Comparison of ENCODE assay signal across 13 mouse cellular contexts in genomic region chr15:84850321-84850720, GRCm38 (mm10). TPM values are rescaled to one million over a fixed set of nuclear protein-coding genes. Genes with fewer than 3 reads are reported as not detected.
DNase-seq lines count a peak whose midpoint lies in the region; ATAC-seq lines count a peak whose summit lies in the region.
"Had no signal": no experiment of that assay in that cellular context is flagged by ENCODE, and none has a peak within 500 bp of the region (broad histone marks: within the 10 kb centered on the region; RNA-seq: fewer than 3 reads in every experiment).

No protein-coding gene starts in this region.

- H3K9me3 ChIP-seq in hindbrain, embryonic 13.5 days: no peaks in the 10 kb centered on the region
- H3K9me3 ChIP-seq in hindbrain, embryonic 16.5 days (ENCODE audit: control insufficient read depth, low read length): no peaks in the 10 kb centered on the region
- no peaks in the 10 kb centered on the region for H3K9me3 ChIP-seq in midbrain, embryonic 13.5 days
- no peaks in the 10 kb centered on the region for H3K9me3 ChIP-seq in midbrain, embryonic 16.5 days (replicated peaks; ENCODE audit: control insufficient read depth, low read length, poor library complexity, severe bottlenecking)
- no peaks in the 10 kb centered on the region for H3K9me3 ChIP-seq in forebrain, embryonic 13.5 days (replicated peaks)
- H3K9me3 ChIP-seq: limb, embryonic 15.5 days had no signal

- 75% methylated on average over 1 of the region's 1 CpGs for WGBS in hindbrain, embryonic 13.5 days
- 78% methylated on average over 1 of the region's 1 CpGs for WGBS in hindbrain, embryonic 16.5 days
- 90% methylated on average over 1 of the region's 1 CpGs for WGBS in midbrain, embryonic 13.5 days
- WGBS in midbrain, embryonic 16.5 days: 88% methylated on average over 1 of the region's 1 CpGs
- 82% methylated on average over 1 of the region's 1 CpGs for WGBS in forebrain, embryonic 13.5 days

- H3K4me1 ChIP-seq in hindbrain, embryonic 13.5 days (replicated peaks): peaks cover 74% of the 10 kb centered on the region
- H3K4me1 ChIP-seq in hindbrain, embryonic 16.5 days (ENCODE audit: control insufficient read depth, insufficient read depth, low read depth, low read length): peaks cover 28% of the 10 kb centered on the region
- H3K4me1 ChIP-seq in midbrain, embryonic 13.5 days (replicated peaks): peaks cover 72% of the 10 kb centered on the region
- H3K4me1 ChIP-seq in midbrain, embryonic 16.5 days (ENCODE audit: control insufficient read depth, insufficient read depth, low read length): peaks cover 23% of the 10 kb centered on the region
- peaks cover 75% of the 10 kb centered on the region for H3K4me1 ChIP-seq in forebrain, embryonic 13.5 days

- no peak overlapping the region for H3K4me3 ChIP-seq in hindbrain, embryonic 13.5 days
- no peak overlapping the region for H3K4me3 ChIP-seq in hindbrain, embryonic 16.5 days (ENCODE audit: low read length)
- no peak overlapping the region for H3K4me3 ChIP-seq in midbrain, embryonic 13.5 days (replicated peaks)
- no peak overlapping the region for H3K4me3 ChIP-seq in midbrain, embryonic 16.5 days (ENCODE audit: low read depth, low read length)
- H3K4me3 ChIP-seq in forebrain, embryonic 13.5 days: no peak overlapping the region
- H3K4me3 ChIP-seq: erythroblast, embryonic 14.5 days; limb, embryonic 15.5 days had no signal

- peak; percentile 15 to 21 for DNase-seq in B cell, adult 2 months
- peak; percentile 39 for DNase-seq in induced T-regulatory cell, adult 2 months (ENCODE audit: low read depth)
- DNase-seq: cerebellum, adult 8-10 months; kidney, adult 9 months; lung, embryonic 14.5 days; retina, postnatal 1 day had no signal

- 0 out of 2 replicates have a peak overlapping the region, but pooled peaks have one; percentile 94 for H3K4me2 ChIP-seq in hindbrain, embryonic 13.5 days
- H3K4me2 ChIP-seq in hindbrain, embryonic 16.5 days (ENCODE audit: low read length): no peak overlapping the region
- H3K4me2 ChIP-seq in midbrain, embryonic 13.5 days (replicated peaks): 0 out of 2 replicates have a peak overlapping the region, but pooled peaks have one; percentile 83
- H3K4me2 ChIP-seq in midbrain, embryonic 16.5 days (ENCODE audit: low read length): no peak overlapping the region
- no peak overlapping the region for H3K4me2 ChIP-seq in forebrain, embryonic 13.5 days
- H3K4me2 ChIP-seq: limb, embryonic 15.5 days; lung, embryonic 14.5 days had no signal

- no peak overlapping the region for H3K27ac ChIP-seq in hindbrain, embryonic 13.5 days
- no peak overlapping the region for H3K27ac ChIP-seq in hindbrain, embryonic 16.5 days (ENCODE audit: low read depth, low read length)
- no peak overlapping the region for H3K27ac ChIP-seq in midbrain, embryonic 13.5 days
- H3K27ac ChIP-seq in midbrain, embryonic 16.5 days (ENCODE audit: low read length): no peak overlapping the region
- no peak overlapping the region for H3K27ac ChIP-seq in forebrain, embryonic 13.5 days
- H3K27ac ChIP-seq: limb, embryonic 15.5 days had no signal

- ATAC-seq in hindbrain, embryonic 13.5 days (ENCODE audit: low FRiP score): no peak
- ATAC-seq in hindbrain, embryonic 16.5 days: no peak
- ATAC-seq in midbrain, embryonic 13.5 days: no peak
- ATAC-seq in midbrain, embryonic 16.5 days: no peak
- no peak for ATAC-seq in forebrain, embryonic 13.5 days

- no peaks in the 10 kb centered on the region for H3K27me3 ChIP-seq in hindbrain, embryonic 13.5 days
- no peaks in the 10 kb centered on the region for H3K27me3 ChIP-seq in hindbrain, embryonic 16.5 days (replicated peaks; ENCODE audit: control insufficient read depth, insufficient read depth, low read length)
- no peaks in the 10 kb centered on the region for H3K27me3 ChIP-seq in midbrain, embryonic 13.5 days
- H3K27me3 ChIP-seq in midbrain, embryonic 16.5 days (ENCODE audit: control insufficient read depth, insufficient read depth, low read depth, low read length): no peaks in the 10 kb centered on the region
- H3K27me3 ChIP-seq in forebrain, embryonic 13.5 days: no peaks in the 10 kb centered on the region

- no peaks in the 10 kb centered on the region for H3K36me3 ChIP-seq in hindbrain, embryonic 13.5 days
- no peaks in the 10 kb centered on the region for H3K36me3 ChIP-seq in hindbrain, embryonic 16.5 days (ENCODE audit: control insufficient read depth, insufficient read depth, low read length)
- H3K36me3 ChIP-seq in midbrain, embryonic 13.5 days: peaks cover 10% of the 10 kb centered on the region
- no peaks in the 10 kb centered on the region for H3K36me3 ChIP-seq in midbrain, embryonic 16.5 days (ENCODE audit: control insufficient read depth, insufficient read depth, low read length)
- peaks cover 18% of the 10 kb centered on the region; the same call in 1 of the 2 replicates for H3K36me3 ChIP-seq in forebrain, embryonic 13.5 days (ENCODE audit: poor library complexity, severe bottlenecking)
- H3K36me3 ChIP-seq: limb, embryonic 15.5 days had no signal

- H3K9ac ChIP-seq in hindbrain, embryonic 13.5 days: no peak overlapping the region
- no peak overlapping the region for H3K9ac ChIP-seq in hindbrain, embryonic 16.5 days (ENCODE audit: low read depth, low read length)
- H3K9ac ChIP-seq in midbrain, embryonic 13.5 days (replicated peaks): no peak overlapping the region
- no peak overlapping the region for H3K9ac ChIP-seq in midbrain, embryonic 16.5 days (ENCODE audit: low read depth, low read length)
- H3K9ac ChIP-seq in forebrain, embryonic 13.5 days: no peak overlapping the region
- H3K9ac ChIP-seq: limb, embryonic 15.5 days; lung, embryonic 14.5 days had no signal

RNA-seq across cellular contexts. Expression of gene Phf21b, which starts 5.5 kb away (rescaled TPM):
- polyA plus RNA-seq in hindbrain, embryonic 13.5 days (2015; fragmentation: Nextera tagmentation; extraction: Ambion mirVana): 10.9 and 11.3 TPM in 2 replicates
- polyA plus RNA-seq in hindbrain, embryonic 16.5 days (2015; fragmentation: Nextera tagmentation; extraction: Ambion mirVana): 2.5 and 3.5 TPM in 2 replicates
- 16.2 and 18.8 TPM in 2 replicates for polyA plus RNA-seq in midbrain, embryonic 13.5 days (2015; fragmentation: Nextera tagmentation; extraction: Ambion mirVana)
- polyA plus RNA-seq in midbrain, embryonic 16.5 days (2015; fragmentation: Nextera tagmentation; extraction: Ambion mirVana): 3.5 and 4.3 TPM in 2 replicates
- 16.4 and 17.1 TPM in 2 replicates for polyA plus RNA-seq in forebrain, embryonic 13.5 days (2015; fragmentation: Nextera tagmentation; extraction: Ambion mirVana)

Comparison
In these comparisons a context has a peak if more than half of its experiments do, and no peak if none do; other contexts are left out.
1. H3K4me2 ChIP-seq: peak in hindbrain, embryonic 13.5 days (single experiment) and midbrain, embryonic 13.5 days (single experiment); none in hindbrain, embryonic 16.5 days (single experiment), midbrain, embryonic 16.5 days (single experiment) and forebrain, embryonic 13.5 days (single experiment).